Mouse (Mus musculus) embryonic fibroblast, embryonic 13.5 days (primary cell): ENCODE data around the gene Tsc22d4.

Source experiments
- CTCF ChIP-seq: IDR thresholded peaks from 2 replicates; pipeline ENCODE4 v1.5.1; 2011; ENCODE audit warnings: mild to moderate bottlenecking, control low read depth, low read length, moderate library complexity, borderline replicate concordance; ENCODE audit not compliant: insufficient read depth
- POLR2A ChIP-seq: IDR thresholded peaks from 2 replicates; pipeline ENCODE4 v1.6.1; 2011; ENCODE audit warnings: low read depth, mild to moderate bottlenecking, control low read depth, low read length, moderate library complexity

GRCm38 (mm10) chr5:137779053-137779933 is 33.8 kb downstream of the Tsc22d4 start:
- TF ChIP-seq CTCF (no peak), POLR2A (no peak)
